Mouse (Mus musculus): ENCODE measurements around the gene Bst2.

Bst2 gene

GRCm38 (mm10) chr8:71542632-71543343 is 5.5 kb upstream of the Bst2 start, which contains the start of gene Mvb12a:
Mvb12a (plus strand) TSS chr8:71542922.
- peak; percentile 70; the same call in 1 of the 2 replicates for TF ChIP-seq GATA4 (IDR thresholded peaks at IDR 0.05; ENCODE audit: insufficient replicate concordance, low read length)

DNA sequence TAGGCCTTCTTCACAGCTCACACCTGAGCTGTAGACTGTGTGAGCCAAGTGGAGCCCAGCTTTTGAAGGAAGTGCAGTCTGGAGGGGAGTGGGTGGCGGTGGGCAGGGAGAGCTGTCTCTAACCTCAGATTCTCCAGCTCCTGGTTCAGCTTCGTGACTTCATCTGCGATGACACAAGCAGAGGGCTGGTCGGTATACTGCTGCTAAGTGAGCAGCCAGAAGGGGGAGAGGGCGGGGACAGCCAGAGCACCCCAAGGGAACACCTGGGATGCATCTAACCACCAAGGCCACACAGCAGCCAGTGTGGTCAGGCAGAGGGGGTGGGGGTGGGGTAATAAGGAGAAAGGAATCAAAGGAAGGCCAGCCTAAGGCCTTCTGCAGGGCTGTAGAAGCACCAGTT is 1.6 kb downstream of the Bst2 start:
- no peak for TF ChIP-seq GATA4 (IDR thresholded peaks at IDR 0.05; ENCODE audit: insufficient replicate concordance, low read length)

- no peak for TF ChIP-seq GATA4 (IDR thresholded peaks at IDR 0.05; ENCODE audit: insufficient replicate concordance, low read length)
These were observed 2.9 kb downstream of the Bst2 start for GRCm38 (mm10) chr8:71534263-71534810.

GRCm38 (mm10) chr8:71528362-71529073 is 8.7 kb downstream of the Bst2 start:
- no peak for TF ChIP-seq GATA4 (IDR thresholded peaks at IDR 0.05; ENCODE audit: insufficient replicate concordance, low read length)

DNA sequence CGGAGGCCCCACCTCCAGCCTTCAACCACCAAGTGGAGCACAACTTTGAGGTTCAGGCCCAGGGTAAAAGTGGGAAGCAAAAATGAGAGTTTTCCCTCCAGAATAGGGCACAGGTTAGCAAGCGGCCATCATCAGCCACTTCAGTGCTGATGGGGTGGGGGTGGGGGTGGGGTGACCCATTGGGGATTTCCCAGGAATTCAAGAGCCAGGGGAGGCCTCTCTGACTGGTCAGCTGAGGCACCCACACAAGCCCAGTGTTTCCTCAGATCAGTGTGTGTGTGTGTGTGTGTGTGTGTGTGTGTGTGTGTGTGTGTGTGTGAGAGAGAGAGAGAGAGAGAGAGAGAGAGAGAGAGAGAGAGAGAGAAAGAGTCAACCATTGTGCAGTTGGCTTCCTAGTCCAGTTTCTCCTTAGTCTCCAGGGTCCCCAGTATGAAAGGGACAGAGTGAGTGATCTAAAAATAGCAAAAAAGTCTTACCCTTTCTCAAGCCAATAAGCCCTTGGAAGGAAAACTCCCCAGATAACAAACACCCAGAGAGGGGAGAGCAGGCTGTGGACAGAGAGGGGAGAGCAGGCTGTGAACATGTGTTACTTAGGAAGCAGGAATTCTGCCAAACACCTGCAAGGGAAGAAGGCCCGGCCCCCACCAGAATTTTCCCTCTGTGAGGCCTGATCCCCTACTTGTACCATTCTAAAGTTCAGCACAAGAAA is 9.9 kb downstream of the Bst2 start:
- no peak for TF ChIP-seq GATA4 (IDR thresholded peaks at IDR 0.05; ENCODE audit: insufficient replicate concordance, low read length)

DNA sequence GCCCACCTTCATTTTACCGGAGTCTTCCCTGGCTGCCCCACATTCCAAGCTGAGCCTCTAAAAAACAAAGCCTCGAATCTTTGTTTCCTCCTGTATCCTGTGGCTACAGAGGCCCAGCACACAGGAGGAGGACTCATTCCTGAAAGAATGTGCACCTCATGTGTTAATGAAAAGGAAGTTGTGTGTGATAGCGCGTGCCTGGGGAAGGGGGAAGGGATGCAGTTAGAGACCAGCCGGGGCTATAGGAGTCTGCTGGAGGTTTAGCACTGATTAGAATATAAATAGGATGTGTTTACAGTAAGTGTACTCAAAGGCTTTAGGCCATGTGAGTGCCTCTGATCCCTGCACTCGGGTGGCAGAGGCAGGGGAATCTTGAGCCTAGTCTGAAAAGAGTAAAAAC is 11.0 kb downstream of the Bst2 start:
- peak; percentile 56; the same call in 1 of the 2 replicates for TF ChIP-seq GATA4 (IDR thresholded peaks at IDR 0.05; ENCODE audit: insufficient replicate concordance, low read length)

DNA sequence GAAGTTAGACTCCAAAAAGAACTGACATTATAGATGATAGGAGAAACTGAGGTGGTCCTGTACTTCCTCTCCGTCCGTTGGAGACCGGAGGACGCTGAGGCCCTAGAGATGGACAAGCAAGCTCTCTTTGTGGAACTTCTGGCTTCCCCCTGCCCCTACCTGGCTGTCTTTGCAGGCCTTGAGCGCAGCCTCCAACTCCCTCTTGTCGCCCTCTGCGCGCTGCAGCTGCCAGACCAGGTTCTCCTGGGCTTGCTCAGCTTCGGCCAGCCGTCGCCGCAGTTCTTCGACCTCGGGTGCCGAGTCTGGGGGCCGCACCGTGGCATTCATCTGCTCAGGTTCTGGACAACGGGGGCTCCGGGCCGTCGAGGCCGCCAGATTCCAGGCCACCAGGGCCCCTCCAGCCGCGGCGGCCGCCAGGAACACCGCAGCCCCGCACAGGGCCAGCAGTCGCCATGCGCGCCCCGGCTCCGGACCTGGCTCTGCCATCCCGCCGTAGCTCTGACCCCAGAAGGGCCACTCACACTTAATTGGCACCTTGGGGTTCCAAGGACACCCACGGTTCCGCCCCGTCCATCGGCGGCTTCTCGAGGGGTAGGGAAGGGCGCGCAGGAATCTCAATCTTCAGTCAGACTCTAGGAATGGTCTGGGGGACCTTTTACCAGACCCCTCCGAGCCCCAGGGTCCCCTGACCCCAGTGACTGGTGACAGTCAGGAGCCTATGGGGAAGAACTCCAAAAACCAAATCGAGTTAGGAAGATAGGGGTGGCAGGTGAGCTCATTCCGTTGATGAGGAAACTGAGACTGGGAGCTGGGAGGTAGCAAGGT is 11.8 kb downstream of the Bst2 start, which contains the start of gene Ccdc194:
Gene Ccdc194 (minus strand): TSS at position 486 of the 825 bp plus-strand sequence.
- TF ChIP-seq GATA4 (IDR thresholded peaks at IDR 0.05; ENCODE audit: insufficient replicate concordance, low read length): no peak

GRCm38 (mm10) chr8:71521634-71522033 is 15.6 kb downstream of the Bst2 start:
- no peak for TF ChIP-seq GATA4 (IDR thresholded peaks at IDR 0.05; ENCODE audit: insufficient replicate concordance, low read length)

- no peak for TF ChIP-seq GATA4 (IDR thresholded peaks at IDR 0.05; ENCODE audit: insufficient replicate concordance, low read length)
These were observed 20.5 kb downstream of the Bst2 start for GRCm38 (mm10) chr8:71516786-71517185.

- TF ChIP-seq GATA4 (IDR thresholded peaks at IDR 0.05; ENCODE audit: insufficient replicate concordance, low read length): no peak
These were observed 22.2 kb downstream of the Bst2 start for GRCm38 (mm10) chr8:71515043-71515442.

DNA sequence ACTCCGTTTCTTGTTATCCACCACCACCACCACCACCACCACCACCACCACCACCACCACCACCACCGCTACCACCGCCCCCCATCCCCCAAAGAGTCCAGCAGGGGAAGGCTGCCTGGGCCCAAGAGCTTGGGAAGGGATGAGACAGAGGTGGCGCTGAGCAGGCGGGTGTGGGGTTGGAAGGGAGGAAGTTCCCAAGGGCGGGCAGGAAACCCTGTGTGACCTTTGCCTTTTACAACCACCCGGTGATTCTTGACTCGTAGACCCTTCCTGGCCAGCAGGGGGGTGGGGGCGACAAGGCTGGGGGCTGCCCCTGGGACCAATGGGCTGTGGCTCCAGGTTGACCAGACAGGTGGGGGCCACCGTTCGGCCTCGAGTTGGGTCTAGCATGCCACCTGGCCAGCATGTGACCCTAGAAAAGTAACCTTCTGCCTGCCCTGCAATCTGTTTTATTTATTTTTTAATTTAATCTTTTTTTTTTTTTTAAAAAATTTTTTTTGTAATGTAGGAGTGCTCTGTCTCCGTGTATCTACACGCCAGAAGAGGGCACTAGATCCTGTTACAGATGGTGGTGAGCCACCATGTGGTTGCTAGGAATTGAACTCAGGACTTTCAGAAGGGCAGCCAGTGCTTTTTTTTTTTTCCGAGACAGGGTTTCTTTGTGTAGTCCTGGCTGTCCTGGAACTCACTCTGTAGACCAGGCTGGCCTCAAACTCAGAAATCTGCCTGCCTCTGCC is 24.1 kb downstream of the Bst2 start:
- TF ChIP-seq GATA4 (IDR thresholded peaks at IDR 0.05; ENCODE audit: insufficient replicate concordance, low read length): no peak

DNA sequence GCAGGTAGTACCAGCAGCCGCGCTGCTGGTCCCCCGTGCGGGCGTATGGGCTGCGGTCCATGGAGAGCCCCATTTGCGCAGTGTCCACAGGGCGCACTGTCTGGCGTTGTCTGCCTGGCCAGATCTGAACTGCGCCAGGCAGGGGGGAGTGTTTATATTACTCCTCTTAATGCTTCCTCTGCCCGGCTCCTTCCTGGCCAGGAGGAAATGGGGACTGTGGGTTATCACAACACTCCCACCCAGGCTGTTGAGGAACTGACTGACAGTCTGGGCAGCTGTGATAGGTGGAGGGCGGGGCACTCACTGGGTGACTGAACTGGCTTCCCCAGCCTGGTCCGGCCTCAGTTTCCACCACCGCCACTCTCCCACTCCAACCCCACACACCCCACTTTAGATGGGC is 25.6 kb downstream of the Bst2 start, which contains the start of gene Plvap:
Gene Plvap (minus strand): TSS at position 109 of the 400 bp plus-strand sequence.
- peak; percentile 80; the same call in 1 of the 2 replicates for TF ChIP-seq GATA4 (IDR thresholded peaks at IDR 0.05; ENCODE audit: insufficient replicate concordance, low read length)

- TF ChIP-seq GATA4 (IDR thresholded peaks at IDR 0.05; ENCODE audit: insufficient replicate concordance, low read length): no peak
These were observed 27.9 kb downstream of the Bst2 start for GRCm38 (mm10) chr8:71509316-71509715.
